Mouse (Mus musculus): ENCODE measurements around the gene Prdx6.

DNA sequence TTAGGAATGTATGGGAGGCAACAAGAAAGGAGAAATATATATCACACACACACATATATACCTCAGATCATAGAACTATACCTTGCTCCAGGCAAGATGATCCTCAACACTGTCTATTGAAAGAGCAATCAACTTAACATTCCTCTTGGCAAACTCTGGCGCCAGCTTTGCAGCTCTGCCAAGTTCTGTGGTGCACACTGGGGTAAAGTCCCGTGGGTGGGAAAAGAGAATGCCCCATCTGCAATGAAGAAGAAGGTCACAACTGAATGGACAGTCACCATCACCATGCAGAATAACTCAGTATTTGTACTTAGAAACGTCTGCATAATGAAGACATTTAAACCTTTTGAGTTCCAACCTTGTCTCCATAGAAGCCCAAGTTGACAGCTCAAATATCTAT lies 3.8 kb downstream of the Prdx6 start:
- TF ChIP-seq CTCF (IDR thresholded peaks at IDR 0.05; ENCODE audit: borderline replicate concordance, extremely low read depth, insufficient read depth, insufficient read length): no peak
- TF ChIP-seq POLR2A (IDR thresholded peaks at IDR 0.05; ENCODE audit: borderline replicate concordance, extremely low read depth, insufficient read depth, insufficient read length, poor library complexity, severe bottlenecking): no peak

All from brain, embryonic 14.5 days (tissue).